ENCODE assay signal across 7 mouse cellular contexts in the genomic region with DNA sequence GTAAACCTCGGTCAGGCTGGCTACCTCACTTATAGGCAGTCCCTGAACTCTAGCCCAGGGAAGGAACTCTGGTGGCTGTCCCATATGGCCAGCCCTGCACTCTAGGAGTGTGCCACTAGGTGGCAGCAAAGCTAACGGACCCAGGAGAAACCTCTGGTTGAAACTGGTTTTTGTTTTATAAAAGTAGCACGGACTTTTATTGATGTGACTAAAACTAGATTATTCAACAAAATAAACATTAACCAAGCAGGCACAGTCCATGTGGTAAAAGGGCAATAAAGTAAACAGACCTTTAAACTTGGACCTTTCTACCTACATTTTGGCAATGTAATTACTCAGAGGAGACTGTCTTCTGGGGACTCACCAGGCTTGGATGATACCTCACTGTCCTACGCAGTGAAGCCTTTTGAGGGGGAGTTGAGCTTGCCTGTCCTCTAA. TPM values are rescaled to one million over a fixed set of nuclear protein-coding genes. Genes with fewer than 3 reads are reported as not detected.
A peak's percentile ranks its signal among the peaks of the same experiment; 100 is the strongest.
DNase-seq lines count a peak whose midpoint lies in the region; ATAC-seq lines count a peak whose summit lies in the region.

No protein-coding gene starts in this region.

- no peak overlapping the region for H3K4me3 ChIP-seq in intestine, embryonic 15.5 days (replicated peaks)
- no peak overlapping the region for H3K4me3 ChIP-seq in midbrain, embryonic 11.5 days (ENCODE audit: low read depth, low read length)

- H3K4me1 ChIP-seq in intestine, embryonic 15.5 days (replicated peaks), result no peaks in the 10 kb centered on the region; the same call in 1 of the 2 replicates
- H3K4me1 ChIP-seq in midbrain, embryonic 11.5 days (ENCODE audit: control insufficient read depth, insufficient read depth, low read length), result no peaks in the 10 kb centered on the region

- H3K27ac ChIP-seq in intestine, embryonic 15.5 days, result no peak overlapping the region
- H3K27ac ChIP-seq in midbrain, embryonic 11.5 days (ENCODE audit: low read depth, low read length), result no peak overlapping the region

- no peaks in the 10 kb centered on the region for H3K9me3 ChIP-seq in intestine, embryonic 15.5 days
- H3K9me3 ChIP-seq in midbrain, embryonic 11.5 days (ENCODE audit: control insufficient read depth, low read length), result no peaks in the 10 kb centered on the region

- no peak overlapping the region for H3K9ac ChIP-seq in intestine, embryonic 15.5 days
- H3K9ac ChIP-seq in midbrain, embryonic 11.5 days (ENCODE audit: low read length), result no peak overlapping the region

- WGBS in intestine, embryonic 15.5 days, result 6% methylated on average over 4 of the region's 4 CpGs
- 21% methylated on average over 4 of the region's 4 CpGs for WGBS in midbrain, embryonic 11.5 days

- DNase-seq in ZHBTc4 (ENCODE audit: low read depth, low spot score), result peak; percentile 76
- DNase-seq in cerebellum, adult 9-11 months, result peak; percentile 52
- peak; percentile 76 for DNase-seq in gastrocnemius, adult 18-20 months (ENCODE audit: low spot score)
- DNase-seq in left cerebral cortex, postnatal 25 days (ENCODE audit: low spot score in 2 of 2), result peak; percentile 76 to 82
- peak; percentile 98 for DNase-seq in midbrain, embryonic 11.5 days (ENCODE audit: low spot score, missing footprints)
- DNase-seq in spleen, adult 12 weeks (ENCODE audit: low spot score), result peak; percentile 61

- 0 out of 2 replicates have a peak, but pooled peaks cover 5% of the 10 kb centered on the region for H3K36me3 ChIP-seq in intestine, embryonic 15.5 days
- no peaks in the 10 kb centered on the region for H3K36me3 ChIP-seq in midbrain, embryonic 11.5 days (ENCODE audit: control insufficient read depth, insufficient read depth, low read length)

- ATAC-seq in intestine, embryonic 15.5 days, result peak; percentile 81
- ATAC-seq in midbrain, embryonic 11.5 days (ENCODE audit: low FRiP score), result peak; percentile 64; the same call in 1 of the 2 replicates

- peak overlapping the region; percentile 28; the same call in 1 of the 2 replicates for H3K4me2 ChIP-seq in intestine, embryonic 15.5 days (replicated peaks)
- H3K4me2 ChIP-seq in midbrain, embryonic 11.5 days, result no peak overlapping the region

- intact Hi-C loops in left cerebral cortex, postnatal 25 days (cut with DNase I), result loop anchor here (2.0 to 10.0 kb wide), 2 partner anchors 178 to 434 kb away; no protein-coding TSS in a partner anchor

- no peaks in the 10 kb centered on the region for H3K27me3 ChIP-seq in intestine, embryonic 15.5 days (replicated peaks)
- no peaks in the 10 kb centered on the region for H3K27me3 ChIP-seq in midbrain, embryonic 11.5 days (ENCODE audit: control insufficient read depth, insufficient read depth, low read length)

RNA-seq across cellular contexts. Expression of a gene that starts 55.4 kb away (rescaled TPM):
- total RNA-seq in gastrocnemius, adult 18-20 months (2021), result 10 to 100 TPM; 11.5 to 14.8 TPM
- 80.2 and 82.5 TPM in 2 replicates for polyA plus RNA-seq in intestine, embryonic 15.5 days (2015; fragmentation: Nextera tagmentation; extraction: Ambion mirVana)
- total RNA-seq in left cerebral cortex, postnatal 25 days (2021), result 10 to 100 TPM; 35.8 to 37.3 TPM
- polyA plus RNA-seq in midbrain, embryonic 11.5 days (2014; fragmentation: Nextera tagmentation; extraction: Ambion mirVana), result 86.9 and 92.9 TPM in 2 replicates
